Mouse (Mus musculus) monocyte, adult 5-6 weeks (primary cell): ENCODE data around the gene Stat3. TPM values are rescaled to one million over a fixed set of nuclear protein-coding genes. Genes with fewer than 3 reads are reported as not detected.

Experiments used
- ATAC-seq: fragments of 153-309, 156-312 bp; replicated peaks from 2 replicates; pipeline ENCODE4 v1.8.0; 2017; ENCODE audit warnings: mild to moderate bottlenecking; ENCODE audit not compliant: low TSS enrichment, insufficient number of reproducible peaks, severe bottlenecking, poor library complexity, low FRiP score
- total RNA-seq: library from RNA; stranded (forward); fragments of 200-1000, 200-491, 200-594 nt; gene quantifications from 3 replicates; pipeline ENCODE4 v1.2.3, GENCODE M21; 2017

Stat3 gene
- total RNA-seq, 1 experiment from 2014 or later, result 328 TPM

- peak; percentile 84 for ATAC-seq
These were observed 91.3 kb downstream of the Stat3 start for GRCm38 (mm10) chr11:100848080-100848479.

GRCm38 (mm10) chr11:100847572-100847971, 91.8 kb downstream of the Stat3 start:
- no peak for ATAC-seq

GRCm38 (mm10) chr11:100845793-100846192, 93.5 kb downstream of the Stat3 start:
- ATAC-seq, result no peak

- ATAC-seq, result no peak
These were observed 95.2 kb downstream of the Stat3 start for GRCm38 (mm10) chr11:100844121-100844520.

GRCm38 (mm10) chr11:100843070-100843669, 96.2 kb downstream of the Stat3 start:
- no peak for ATAC-seq

- no peak for ATAC-seq
These were observed 97.3 kb downstream of the Stat3 start for GRCm38 (mm10) chr11:100842025-100842424.

GRCm38 (mm10) chr11:100840866-100841265, 98.5 kb downstream of the Stat3 start:
- ATAC-seq, result peak; percentile 87

- no peak for ATAC-seq
These were observed 99.8 kb downstream of the Stat3 start for GRCm38 (mm10) chr11:100839523-100839922.

GRCm38 (mm10) chr11:100838894-100839293, 100.4 kb downstream of the Stat3 start:
- ATAC-seq, result no peak

GRCm38 (mm10) chr11:100836923-100837702, 102.2 kb downstream of the Stat3 start:
- ATAC-seq, result 0 out of 2 replicates have a peak, but pooled peaks have one; percentile 34

Other genes with a start within 250 kb of the Stat3 start
- gene Zfp385c, start 247.1 kb downstream of the Stat3 start, total RNA-seq, result 0.32 to 0.76 TPM (median 0.49 TPM) in 3 replicates
- gene Dhx58, start 235.3 kb downstream of the Stat3 start, total RNA-seq, result 26.9 to 31.5 TPM (median 28.6 TPM) in 3 replicates
- gene Kat2a, start 227.1 kb downstream of the Stat3 start, total RNA-seq, result 6.1 to 9.9 TPM (median 7.1 TPM) in 3 replicates
- not detected in 3 replicates for gene Hspb9, start 225.7 kb downstream of the Stat3 start, total RNA-seq
- gene Rab5c, start 201.3 kb downstream of the Stat3 start, total RNA-seq, result 163 to 176 TPM (median 171 TPM) in 3 replicates
- not detected in 3 replicates for gene Kcnh4, start 179.6 kb downstream of the Stat3 start, total RNA-seq
- not detected in 3 replicates for gene Hcrt, start 176.6 kb downstream of the Stat3 start, total RNA-seq
- 4.7 to 7.0 TPM (median 6.8 TPM) in 3 replicates for gene Ghdc, start 168.6 kb downstream of the Stat3 start, total RNA-seq
- 71.6 to 86.1 TPM (median 75.5 TPM) in 3 replicates for gene Stat5b, start 88.8 kb downstream of the Stat3 start, total RNA-seq
- 20.0 to 28.0 TPM (median 25.1 TPM) in 3 replicates for gene Stat5a, start 80.2 kb downstream of the Stat3 start, total RNA-seq
- gene Cavin1, start 31.3 kb upstream of the Stat3 start, total RNA-seq, result 0.32 to 2.5 TPM in 2 of 3 replicates, not detected in the other
- 26.0 to 42.7 TPM (median 37.5 TPM) in 3 replicates for gene Atp6v0a1, start 69.9 kb upstream of the Stat3 start, total RNA-seq
- 5.6 to 14.8 TPM (median 9.9 TPM) in 3 replicates for gene Naglu, start 130.5 kb upstream of the Stat3 start, total RNA-seq
- 0.68 TPM in 1 of 3 replicates, not detected in the others for gene Hsd17b1, start 138.9 kb upstream of the Stat3 start, total RNA-seq
- 11.4 to 16.6 TPM (median 16.1 TPM) in 3 replicates for gene Coasy, start 143.0 kb upstream of the Stat3 start, total RNA-seq
- 61.7 to 74.7 TPM (median 71.4 TPM) in 3 replicates for gene Mlx, start 147.7 kb upstream of the Stat3 start, total RNA-seq
- 5.0 to 6.2 TPM in 2 of 3 replicates, not detected in the other for gene Psmc3ip, start 155.9 kb upstream of the Stat3 start, total RNA-seq
- gene Retreg3, start 180.4 kb upstream of the Stat3 start, total RNA-seq, result 57.9 to 79.4 TPM (median 63.0 TPM) in 3 replicates
- 8.2 to 25.6 TPM (median 11.0 TPM) in 3 replicates for gene Tubg1, start 180.4 kb upstream of the Stat3 start, total RNA-seq
- gene Tubg2, start 216.4 kb upstream of the Stat3 start, total RNA-seq, result not detected in 3 replicates
- 0.21 to 0.95 TPM (median 0.68 TPM) in 3 replicates for gene Cntnap1, start 231.0 kb upstream of the Stat3 start, total RNA-seq
- gene Plekhh3, start 231.8 kb upstream of the Stat3 start, total RNA-seq, result 2.2 to 6.3 TPM (median 4.0 TPM) in 3 replicates
- 0.38 TPM in 1 of 3 replicates, not detected in the others for gene Ccr10, start 235.9 kb upstream of the Stat3 start, total RNA-seq